Mouse (Mus musculus) B cell, adult 67 days (primary cell): Measurements from ENCODE around the gene Odam. TPM values are rescaled to one million over a fixed set of nuclear protein-coding genes. Genes with fewer than 3 reads are reported as not detected.

ENCODE experiments used
- total RNA-seq, 2 experiments: library from RNA; stranded (reverse); gene quantifications; 4 replicates each; pipeline ENCODE4 v1.2.4; 2023

Odam gene
- not detected for total RNA-seq

GRCm38 (mm10) chr5:87884729-87885128, at the start of gene Odam:
Gene Odam (plus strand): TSS chr5:87885029.

GRCm38 (mm10) chr5:87925372-87925771, 40.5 kb downstream of the Odam start, which contains the start of gene Csn3:
Gene Csn3 (plus strand): TSS chr5:87925579.

Other genes starting within 250 kb of the Odam start
- gene Csn1s1, start 218.8 kb upstream of the Odam start, total RNA-seq = not detected
- gene Csn2, start 185.4 kb upstream of the Odam start, total RNA-seq = not detected
- gene Csn1s2a, start 110.5 kb upstream of the Odam start, total RNA-seq = not detected
- gene Csn1s2b, start 76.9 kb upstream of the Odam start, total RNA-seq = not detected
- gene Prr27, start 59.3 kb upstream of the Odam start, total RNA-seq = not detected
- not detected for gene Csn3, start 40.5 kb downstream of the Odam start, total RNA-seq
- gene 2310003L06Rik, start 84.4 kb downstream of the Odam start, total RNA-seq = not detected
- not detected for gene Gm28434, start 84.5 kb downstream of the Odam start, total RNA-seq
- gene Cabs1, start 94.4 kb downstream of the Odam start, total RNA-seq = not detected
- not detected for gene Smr3a, start 117.5 kb downstream of the Odam start, total RNA-seq
- gene Smr2, start 201.5 kb downstream of the Odam start, total RNA-seq = not detected
- gene Gm11116, start 226.5 kb downstream of the Odam start, total RNA-seq = not detected